Mouse (Mus musculus) hindbrain, embryonic 11.5 days (tissue): ENCODE measurements around the gene Tbc1d12. TPM values are rescaled to one million over a fixed set of nuclear protein-coding genes. Genes with fewer than 3 reads are reported as not detected.

Experiments used
- ATAC-seq: fragments of 200-750 bp; cut with Nextera tagmentation; 2 replicates; pipeline ENCODE4 v1.8.0; 2017; ENCODE audit warnings: mild to moderate bottlenecking, moderate TSS enrichment, moderate library complexity; ENCODE audit not compliant: low FRiP score
- DNase-seq: peaks from one replicate; pipeline ENCODE4 v3.0.0-alpha.2; 2015; ENCODE audit warnings: low spot score
- H3K27ac ChIP-seq: fragments of 300-500 bp; sonication (generic); 2 replicates; pipeline ENCODE4 v1.5.1; 2014; ENCODE audit warnings: mild to moderate bottlenecking, low read depth, low read length
- H3K27me3 ChIP-seq: fragments of 300-500 bp; sonication (generic); 2 replicates; pipeline ENCODE4 v1.6.1; 2014; ENCODE audit warnings: mild to moderate bottlenecking, low read length, moderate library complexity, mixed read lengths; ENCODE audit not compliant: control insufficient read depth, insufficient read depth
- H3K36me3 ChIP-seq: fragments of 300-500 bp; sonication (generic); 2 replicates; pipeline ENCODE4 v1.6.1; 2014; ENCODE audit warnings: mild to moderate bottlenecking, low read length, moderate library complexity, mixed read lengths; ENCODE audit not compliant: control insufficient read depth, insufficient read depth
- H3K4me1 ChIP-seq: fragments of 300-500 bp; sonication (generic); replicated peaks from 2 replicates; pipeline ENCODE4 v1.6.1; 2014; ENCODE audit warnings: low read length, mixed read lengths; ENCODE audit not compliant: control insufficient read depth, insufficient read depth
- H3K4me2 ChIP-seq: fragments of 300-500 bp; sonication (generic); replicated peaks from 2 replicates; pipeline ENCODE4 v1.6.1; 2014; ENCODE audit warnings: mild to moderate bottlenecking, low read depth, low read length
- H3K4me3 ChIP-seq: fragments of 300-500 bp; sonication (generic); 2 replicates; pipeline ENCODE4 v1.5.1; 2014; ENCODE audit warnings: low read depth, low read length
- H3K9ac ChIP-seq: fragments of 300-500 bp; sonication (generic); 2 replicates; pipeline ENCODE4 v1.6.1; 2014; ENCODE audit warnings: low read depth, low read length
- H3K9me3 ChIP-seq: fragments of 300-500 bp; sonication (generic); 2 replicates; pipeline ENCODE4 v1.6.1; 2016; ENCODE audit warnings: low read length; ENCODE audit not compliant: control insufficient read depth
- WGBS: fragments of 180-500 bp; shearing (Covaris S2); extraction: QIAGEN DNeasy Blood & Tissue Kit; methylation state at CpG from one replicate; pipeline ENCODE4 v1.1.7; 2014; 5-methylcytosine and 5-hydroxymethylcytosine counted together
- polyA plus RNA-seq: library from polyadenylated mRNA; unstranded; fragments of >200 nt; fragmentation: Nextera tagmentation; extraction: Ambion mirVana; gene quantifications from 2 replicates; pipeline ENCODE4 v1.2.1, GENCODE M21; 2014

The Tbc1d12 gene
- polyA plus RNA-seq, 1 experiment from 2014 or later: 4.6 TPM

- no peaks in the 10 kb centered on the region for H3K27me3 ChIP-seq
- no peaks in the 10 kb centered on the region for H3K4me1 ChIP-seq
- H3K4me3 ChIP-seq: peak overlapping the region; percentile 69
- WGBS: 14% methylated on average over 16 of the region's 16 CpGs
- H3K36me3 ChIP-seq: no peaks in the 10 kb centered on the region
- ATAC-seq: peak; percentile 74; the same call in 1 of the 2 replicates
- H3K27ac ChIP-seq: no peak overlapping the region
- H3K9me3 ChIP-seq: no peaks in the 10 kb centered on the region
- H3K9ac ChIP-seq: peak overlapping the region; percentile 74
- DNase-seq: no peak
- peak overlapping the region; percentile 88 for H3K4me2 ChIP-seq
Observed at GRCm38 (mm10) chr19:38819427-38819802, 17.0 kb upstream of the Tbc1d12 start.

DNA sequence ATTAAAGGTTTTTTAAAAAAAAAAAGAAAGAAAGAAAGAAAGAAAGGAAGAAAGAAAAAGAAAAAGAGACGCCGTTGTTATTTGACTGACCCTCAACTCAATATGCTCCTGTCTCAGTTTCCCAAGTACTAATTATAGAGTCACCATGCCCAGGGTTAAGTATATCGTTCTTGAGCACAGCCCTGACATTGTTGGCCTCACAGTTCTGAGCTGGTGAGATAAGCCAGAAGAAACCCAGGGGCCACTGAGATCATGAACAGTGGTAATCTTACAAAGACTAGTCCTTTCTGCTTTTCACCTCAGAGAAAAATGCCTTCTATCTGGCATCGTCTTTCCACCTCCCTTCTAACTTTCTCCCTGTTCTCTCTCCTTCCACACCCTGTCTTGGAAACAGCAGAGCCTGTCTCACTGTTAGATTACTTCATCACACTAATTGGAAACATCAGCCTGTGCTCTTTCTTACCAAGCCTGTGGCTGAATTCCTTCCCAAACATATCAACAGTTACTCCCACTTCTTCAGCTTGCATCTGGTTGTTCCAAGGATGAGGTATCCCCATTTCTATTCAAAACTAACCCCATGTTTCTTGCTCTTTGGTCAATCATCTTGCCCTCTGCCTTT is 16.1 kb upstream of the Tbc1d12 start:
- no peaks in the 10 kb centered on the region for H3K36me3 ChIP-seq
- H3K9ac ChIP-seq: no peak overlapping the region
- 93% methylated on average over 4 of the region's 4 CpGs for WGBS
- H3K27ac ChIP-seq: no peak overlapping the region
- DNase-seq: no peak
- H3K4me2 ChIP-seq: no peak overlapping the region
- no peak overlapping the region for H3K4me3 ChIP-seq
- H3K4me1 ChIP-seq: no peaks in the 10 kb centered on the region
- ATAC-seq: no peak
- H3K9me3 ChIP-seq: no peaks in the 10 kb centered on the region
- no peaks in the 10 kb centered on the region for H3K27me3 ChIP-seq

DNA sequence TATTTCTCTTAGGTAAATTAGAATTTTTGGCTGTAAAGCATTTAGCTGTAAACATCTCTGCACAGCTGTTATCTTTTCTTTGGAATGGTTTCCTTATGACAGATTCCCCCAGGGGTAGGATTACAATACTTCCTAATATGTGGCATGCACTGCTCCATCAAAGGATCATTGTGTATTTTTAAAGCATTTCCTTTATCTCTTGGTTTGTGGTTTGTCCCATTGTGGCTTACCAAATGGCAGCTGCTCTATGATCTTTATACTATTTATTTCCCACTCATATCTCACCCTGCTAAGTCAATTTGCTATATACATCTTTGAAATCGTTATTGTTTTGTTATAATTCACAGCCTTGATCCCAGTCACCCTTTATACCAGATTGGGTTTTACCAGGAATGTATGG is 3.2 kb upstream of the Tbc1d12 start:
- no peak overlapping the region for H3K27ac ChIP-seq
- H3K9me3 ChIP-seq: no peaks in the 10 kb centered on the region
- no peaks in the 10 kb centered on the region for H3K4me1 ChIP-seq
- no peaks in the 10 kb centered on the region for H3K27me3 ChIP-seq
- H3K36me3 ChIP-seq: no peaks in the 10 kb centered on the region
- 74% methylated on average over 1 of the region's 1 CpGs for WGBS
- no peak for DNase-seq
- H3K4me2 ChIP-seq: no peak overlapping the region
- no peak overlapping the region for H3K9ac ChIP-seq
- H3K4me3 ChIP-seq: no peak overlapping the region
- ATAC-seq: no peak

DNA sequence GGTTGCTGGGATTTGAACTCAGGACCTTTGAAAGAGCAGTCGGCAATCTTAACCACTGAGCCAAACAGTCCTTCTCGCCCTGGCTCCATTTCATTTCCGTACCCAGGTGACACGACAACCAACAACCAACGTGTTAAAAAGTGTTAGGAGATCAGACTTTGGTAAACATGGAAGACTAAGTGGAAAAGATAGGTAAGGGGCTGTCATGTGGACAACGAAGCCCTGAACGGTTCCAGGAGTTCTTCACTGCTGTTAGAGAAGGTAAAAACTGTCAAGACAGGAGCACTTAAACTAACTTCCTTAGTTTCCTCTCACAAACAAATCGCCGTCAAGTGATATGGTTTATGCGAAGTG is 318 bp upstream of the Tbc1d12 start:
- H3K27ac ChIP-seq: no peak overlapping the region; the same call in 1 of the 2 replicates
- H3K4me1 ChIP-seq: no peaks in the 10 kb centered on the region
- H3K9ac ChIP-seq: peak overlapping the region; percentile 83; the same call in 1 of the 2 replicates
- peak overlapping the region; percentile 82 for H3K4me3 ChIP-seq
- H3K36me3 ChIP-seq: no peaks in the 10 kb centered on the region
- ATAC-seq (no peak; the same call in 1 of the 2 replicates), DNase-seq (no peak)
- H3K4me2 ChIP-seq: peak overlapping the region; percentile 14
- H3K27me3 ChIP-seq: no peaks in the 10 kb centered on the region
- WGBS: 27% methylated on average over 10 of the region's 10 CpGs
- H3K9me3 ChIP-seq: no peaks in the 10 kb centered on the region

DNA sequence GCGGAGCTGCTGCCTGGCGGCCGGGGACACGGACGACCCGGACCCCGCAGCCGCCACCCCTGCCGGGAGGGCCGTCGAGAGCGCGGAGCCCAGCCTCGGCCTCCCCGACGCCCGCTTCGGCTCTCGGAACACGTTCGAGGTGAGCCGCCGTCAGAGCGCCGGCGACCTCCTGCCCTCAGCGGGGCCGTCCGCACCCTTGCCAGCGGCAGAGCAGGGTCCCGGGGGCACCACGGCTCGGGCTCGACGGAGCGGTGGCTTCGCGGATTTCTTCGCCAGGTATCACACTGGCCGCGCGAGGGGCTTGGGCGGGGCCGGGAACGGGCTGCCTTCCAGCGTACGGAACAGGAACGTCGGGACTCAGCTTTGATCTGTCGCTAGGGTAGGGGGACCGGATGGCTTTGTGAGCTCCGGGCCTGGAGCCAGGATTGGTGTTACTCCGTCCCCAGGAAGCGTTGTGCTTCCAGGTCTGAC is 827 bp downstream of the Tbc1d12 start:
- H3K4me1 ChIP-seq: no peaks in the 10 kb centered on the region
- no peaks in the 10 kb centered on the region for H3K36me3 ChIP-seq
- no peaks in the 10 kb centered on the region for H3K27me3 ChIP-seq
- ATAC-seq: peak; percentile 48
- H3K4me2 ChIP-seq: peak overlapping the region; percentile 57
- peak overlapping the region; percentile 80 for H3K27ac ChIP-seq
- H3K9ac ChIP-seq: peak overlapping the region; percentile 83
- peak overlapping the region; percentile 82 for H3K4me3 ChIP-seq
- WGBS: under 1% methylated on average over 44 of the region's 54 CpGs
- H3K9me3 ChIP-seq: no peaks in the 10 kb centered on the region
- DNase-seq: peak; percentile 65

DNA sequence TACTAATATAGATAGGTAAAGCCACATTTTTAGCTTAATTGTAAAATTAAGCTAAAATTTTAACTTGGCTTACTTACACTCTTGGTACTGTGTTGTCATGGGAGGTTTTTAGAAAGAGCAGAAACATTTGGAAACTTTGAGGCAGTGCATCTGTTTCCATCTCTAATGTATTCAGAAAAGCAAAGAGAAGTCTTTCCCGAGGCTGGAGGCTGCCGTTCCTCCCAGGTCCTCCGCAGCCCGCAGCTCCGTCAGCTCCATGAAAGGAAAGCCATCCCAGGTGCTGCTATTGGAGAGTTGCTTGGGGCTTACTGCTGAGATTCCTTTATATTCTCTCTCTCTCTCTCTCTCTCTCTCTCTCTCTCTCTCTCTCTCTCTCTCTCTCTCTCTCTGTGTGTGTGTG is 8.4 kb downstream of the Tbc1d12 start:
- Histone ChIP-seq H3K36me3 (no peaks in the 10 kb centered on the region), H3K9ac (no peak overlapping the region), H3K4me1 (no peaks in the 10 kb centered on the region), H3K4me2 (no peak overlapping the region), H3K27ac (no peak overlapping the region), H3K9me3 (no peaks in the 10 kb centered on the region), H3K27me3 (no peaks in the 10 kb centered on the region), H3K4me3 (no peak overlapping the region)
- 71% methylated on average over 5 of the region's 5 CpGs for WGBS
- no peak for ATAC-seq
- no peak for DNase-seq

DNA sequence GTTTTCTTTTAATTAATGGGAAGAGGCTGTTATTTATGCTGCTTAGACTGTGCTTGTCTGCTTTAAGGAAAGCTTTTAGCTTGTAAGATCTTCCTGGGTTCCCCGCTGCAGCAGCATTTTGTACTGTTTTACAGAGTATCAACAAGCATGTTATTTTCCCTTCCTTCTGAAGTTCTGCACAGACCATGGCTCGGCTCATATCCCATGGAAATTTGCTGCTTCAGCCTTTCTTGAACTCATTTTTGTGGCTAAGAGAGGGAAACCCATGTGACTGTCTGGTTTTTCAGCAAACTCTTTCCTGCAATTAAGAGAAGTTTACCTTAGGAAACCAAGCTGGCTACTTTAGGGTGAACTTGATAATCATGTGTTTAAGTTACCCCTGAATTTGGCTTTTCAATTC is 10.0 kb downstream of the Tbc1d12 start:
- H3K4me2 ChIP-seq: no peak overlapping the region
- WGBS: 88% methylated on average over 2 of the region's 2 CpGs
- H3K9ac ChIP-seq: no peak overlapping the region
- H3K27ac ChIP-seq: no peak overlapping the region
- no peaks in the 10 kb centered on the region for H3K36me3 ChIP-seq
- no peaks in the 10 kb centered on the region for H3K27me3 ChIP-seq
- no peaks in the 10 kb centered on the region for H3K4me1 ChIP-seq
- no peaks in the 10 kb centered on the region for H3K9me3 ChIP-seq
- DNase-seq (no peak), ATAC-seq (no peak)
- no peak overlapping the region for H3K4me3 ChIP-seq

GRCm38 (mm10) chr19:38858224-38858623 is 21.8 kb downstream of the Tbc1d12 start:
- Histone ChIP-seq H3K4me3 (no peak overlapping the region), H3K9ac (no peak overlapping the region), H3K4me2 (no peak overlapping the region), H3K27me3 (no peaks in the 10 kb centered on the region), H3K9me3 (no peaks in the 10 kb centered on the region), H3K4me1 (no peaks in the 10 kb centered on the region), H3K36me3 (no peaks in the 10 kb centered on the region), H3K27ac (no peak overlapping the region)
- ATAC-seq (no peak), DNase-seq (no peak)
- 92% methylated on average over 3 of the region's 3 CpGs for WGBS

DNA sequence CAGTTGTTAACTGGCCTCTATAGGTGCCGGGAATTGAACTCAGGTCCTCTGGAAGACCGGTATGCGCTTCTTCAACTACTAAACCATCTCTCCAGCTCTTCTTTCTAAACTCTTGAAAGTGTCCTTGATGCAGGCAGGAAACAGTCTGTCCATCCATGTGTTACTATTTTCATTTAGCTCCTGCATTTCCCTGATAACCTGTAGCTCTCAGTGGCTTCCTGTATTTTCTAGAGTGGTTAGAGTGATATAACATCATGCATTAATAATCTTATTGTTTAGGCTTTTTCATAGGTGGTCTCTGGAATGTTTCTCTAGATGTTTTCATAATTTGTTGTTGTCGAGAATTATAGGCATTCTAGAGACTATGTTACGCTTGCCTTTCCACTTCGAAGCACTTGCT is 26.1 kb downstream of the Tbc1d12 start:
- Histone ChIP-seq H3K27me3 (no peaks in the 10 kb centered on the region), H3K4me3 (no peak overlapping the region), H3K9ac (no peak overlapping the region), H3K9me3 (no peaks in the 10 kb centered on the region), H3K4me2 (no peak overlapping the region), H3K4me1 (no peaks in the 10 kb centered on the region), H3K36me3 (no peaks in the 10 kb centered on the region), H3K27ac (no peak overlapping the region)
- no peak for ATAC-seq
- WGBS: 95% methylated on average over 6 of the region's 6 CpGs
- DNase-seq: no peak
